Mouse (Mus musculus): ENCODE data around the gene Tmem238. TPM values are rescaled to one million over a fixed set of nuclear protein-coding genes. Genes with fewer than 3 reads are reported as not detected.
A peak's percentile ranks its signal among the peaks of the same experiment; 100 is the strongest.
"Not testable (repeated sequence)": the region's sequence is repeated elsewhere in the genome, so short reads cannot be mapped to it uniquely, and the experiment has no call there.

Gene Tmem238
- polyA plus RNA-seq, 1 experiment from 2014 or later = 40.4 TPM

GRCm38 (mm10) chr7:4793674-4794073 is 4.2 kb upstream of the Tmem238 start:
- Histone ChIP-seq H3K9ac (ENCODE audit: low read depth, low read length) (peak overlapping the region; percentile 95), H3K4me2 (ENCODE audit: low read length) (peak overlapping the region; percentile 82), H3K27ac (peak overlapping the region; percentile 94; the same call in 1 of the 2 replicates), H3K4me1 (replicated peaks; ENCODE audit: insufficient read depth, low read length) (peaks cover 8% of the 10 kb centered on the region; the same call in 1 of the 2 replicates), H3K36me3 (ENCODE audit: insufficient read depth, low read length) (peaks cover 26% of the 10 kb centered on the region), H3K4me3 (replicated peaks; ENCODE audit: low read depth, low read length) (peak overlapping the region; percentile 81), H3K27me3 (ENCODE audit: insufficient read depth, low read length) (no peaks in the 10 kb centered on the region), H3K9me3 (replicated peaks; ENCODE audit: low read length) (no peaks in the 10 kb centered on the region)
- DNase-seq (ENCODE audit: low spot score) (no peak), ATAC-seq (replicated peaks; ENCODE audit: low FRiP score, low read depth) (no peak)
- WGBS = 43% methylated on average over 4 of the region's 4 CpGs
- TF ChIP-seq CTCF (IDR thresholded peaks at IDR 0.05; ENCODE audit: low read depth) = no peak

GRCm38 (mm10) chr7:4793248-4793647 is 3.8 kb upstream of the Tmem238 start:
- DNase-seq (ENCODE audit: low spot score); H3K9me3 ChIP-seq (replicated peaks; ENCODE audit: low read length); H3K4me1 ChIP-seq (replicated peaks; ENCODE audit: insufficient read depth, low read length); ATAC-seq (replicated peaks; ENCODE audit: low FRiP score, low read depth); H3K27me3 ChIP-seq (ENCODE audit: insufficient read depth, low read length): not testable (repeated sequence)
- peak overlapping the region; percentile 81 for H3K4me3 ChIP-seq (replicated peaks; ENCODE audit: low read depth, low read length)
- H3K9ac ChIP-seq (ENCODE audit: low read depth, low read length) = peak overlapping the region; percentile 95
- peak overlapping the region; percentile 82 for H3K4me2 ChIP-seq (ENCODE audit: low read length)
- under 1% methylated on average over 28 of the region's 31 CpGs for WGBS
- H3K36me3 ChIP-seq (ENCODE audit: insufficient read depth, low read length) = peaks cover 26% of the 10 kb centered on the region
- peak overlapping the region; percentile 94 for H3K27ac ChIP-seq

GRCm38 (mm10) chr7:4792278-4793212 is 3.1 kb upstream of the Tmem238 start, which contains the start of gene Rpl28:
Gene Rpl28 (plus strand): TSS chr7:4792874.
- H3K36me3 ChIP-seq (ENCODE audit: insufficient read depth, low read length) = peaks cover 25% of the 10 kb centered on the region
- under 1% methylated on average over 54 of the region's 54 CpGs for WGBS
- H3K4me1 ChIP-seq (replicated peaks; ENCODE audit: insufficient read depth, low read length) = peaks cover 8% of the 10 kb centered on the region; the same call in 1 of the 2 replicates
- no peaks in the 10 kb centered on the region for H3K27me3 ChIP-seq (ENCODE audit: insufficient read depth, low read length)
- TF ChIP-seq CTCF (IDR thresholded peaks at IDR 0.05; ENCODE audit: low read depth) = no peak
- peak within 1 kb of the TSS; percentile 95 for H3K9ac ChIP-seq (ENCODE audit: low read depth, low read length)
- H3K9me3 ChIP-seq (replicated peaks; ENCODE audit: low read length) = no peaks in the 10 kb centered on the region
- peak; percentile 99 for DNase-seq (ENCODE audit: low spot score)
- peak within 1 kb of the TSS; percentile 81 for H3K4me3 ChIP-seq (replicated peaks; ENCODE audit: low read depth, low read length)
- H3K27ac ChIP-seq = peak within 1 kb of the TSS; percentile 94
- ATAC-seq (replicated peaks; ENCODE audit: low FRiP score, low read depth) = peak; percentile 88
- H3K4me2 ChIP-seq (ENCODE audit: low read length) = peak within 1 kb of the TSS; percentile 82

GRCm38 (mm10) chr7:4788499-4789435 is 689 bp downstream of the Tmem238 start:
- WGBS = 2% methylated on average over 64 of the region's 64 CpGs
- ATAC-seq (replicated peaks; ENCODE audit: low FRiP score, low read depth) (peak; percentile 60), DNase-seq (ENCODE audit: low spot score) (peak; percentile 74)
- Histone ChIP-seq H3K27ac (peak overlapping the region; percentile 87), H3K9me3 (replicated peaks; ENCODE audit: low read length) (no peaks in the 10 kb centered on the region), H3K4me2 (ENCODE audit: low read length) (peak overlapping the region; percentile 94), H3K4me3 (replicated peaks; ENCODE audit: low read depth, low read length) (peak overlapping the region; percentile 57), H3K4me1 (replicated peaks; ENCODE audit: insufficient read depth, low read length) (peaks cover 2% of the 10 kb centered on the region; the same call in 1 of the 2 replicates), H3K9ac (ENCODE audit: low read depth, low read length) (peak overlapping the region; percentile 81), H3K36me3 (ENCODE audit: insufficient read depth, low read length) (peaks cover 2% of the 10 kb centered on the region; the same call in 1 of the 2 replicates), H3K27me3 (ENCODE audit: insufficient read depth, low read length) (no peaks in the 10 kb centered on the region)
- peak; percentile 44; the same call in 1 of the 2 replicates for TF ChIP-seq CTCF (IDR thresholded peaks at IDR 0.05; ENCODE audit: low read depth)

- no peak overlapping the region for H3K4me3 ChIP-seq (replicated peaks; ENCODE audit: low read depth, low read length)
- H3K9ac ChIP-seq (ENCODE audit: low read depth, low read length) = no peak overlapping the region
- no peak for TF ChIP-seq CTCF (IDR thresholded peaks at IDR 0.05; ENCODE audit: low read depth)
- H3K9me3 ChIP-seq (replicated peaks; ENCODE audit: low read length) = no peaks in the 10 kb centered on the region
- WGBS = 79% methylated on average over 14 of the region's 14 CpGs
- no peaks in the 10 kb centered on the region; the same call in 1 of the 2 replicates for H3K4me1 ChIP-seq (replicated peaks; ENCODE audit: insufficient read depth, low read length)
- no peak overlapping the region for H3K4me2 ChIP-seq (ENCODE audit: low read length)
- DNase-seq (ENCODE audit: low spot score) (no peak), ATAC-seq (replicated peaks; ENCODE audit: low FRiP score, low read depth) (no peak)
- no peaks in the 10 kb centered on the region for H3K36me3 ChIP-seq (ENCODE audit: insufficient read depth, low read length)
- H3K27ac ChIP-seq = no peak overlapping the region
- H3K27me3 ChIP-seq (ENCODE audit: insufficient read depth, low read length) = no peaks in the 10 kb centered on the region
Observed at GRCm38 (mm10) chr7:4783667-4784268, 5.7 kb downstream of the Tmem238 start.
